Mouse (Mus musculus) c-Kit-positive CD71-negative TER-119-negative erythroid progenitor cells, embryonic 14.5 days (primary cell): ENCODE measurements around the gene Trip12.

Experiments used
- DNase-seq: peaks from one replicate; pipeline ENCODE4 v3.0.0-alpha.2; 2013; ENCODE audit warnings: low read depth

Gene Trip12

DNA sequence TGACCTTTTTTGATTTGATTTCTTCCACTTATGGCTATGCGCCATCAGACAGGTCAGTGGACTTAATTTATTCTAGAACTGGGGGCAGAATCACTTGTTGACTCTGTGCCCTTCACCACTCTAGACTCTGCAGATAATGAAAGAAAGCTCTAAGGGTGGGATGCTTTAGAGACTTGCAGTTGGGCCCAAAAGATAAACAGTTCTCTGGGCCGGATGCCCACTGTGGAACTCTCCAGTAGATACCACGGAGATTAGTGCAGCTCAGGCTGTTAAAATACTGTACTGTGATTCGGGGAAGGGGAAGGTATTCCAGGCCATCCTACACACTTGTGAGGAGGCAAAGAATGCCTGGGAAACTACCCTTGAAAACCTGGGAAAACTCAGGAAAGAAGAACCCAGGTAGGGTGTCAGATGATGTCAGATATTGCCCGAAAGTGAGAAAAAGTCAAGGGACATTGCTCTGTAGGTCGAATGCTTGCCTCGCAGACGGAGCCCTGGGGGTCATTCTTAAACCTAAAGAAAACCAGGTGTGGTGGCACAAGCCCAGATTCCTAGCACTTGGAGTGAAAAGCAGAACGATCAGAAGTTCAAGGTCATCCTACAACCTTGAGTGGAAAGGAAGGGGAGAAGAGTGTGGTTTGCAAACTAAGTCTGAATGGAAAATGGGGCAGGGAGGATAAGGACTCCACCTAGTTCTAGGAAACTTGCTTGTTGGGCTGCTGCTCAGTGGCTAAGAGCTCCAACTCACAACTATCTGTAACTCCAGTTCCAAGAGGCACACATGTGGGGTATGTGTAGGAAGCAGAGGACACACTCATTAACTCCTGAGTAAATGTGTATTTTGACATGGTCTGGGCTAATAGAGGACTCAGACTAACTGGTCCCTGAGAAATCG is 20.3 kb upstream of the Trip12 start:
- no peak for DNase-seq

DNA sequence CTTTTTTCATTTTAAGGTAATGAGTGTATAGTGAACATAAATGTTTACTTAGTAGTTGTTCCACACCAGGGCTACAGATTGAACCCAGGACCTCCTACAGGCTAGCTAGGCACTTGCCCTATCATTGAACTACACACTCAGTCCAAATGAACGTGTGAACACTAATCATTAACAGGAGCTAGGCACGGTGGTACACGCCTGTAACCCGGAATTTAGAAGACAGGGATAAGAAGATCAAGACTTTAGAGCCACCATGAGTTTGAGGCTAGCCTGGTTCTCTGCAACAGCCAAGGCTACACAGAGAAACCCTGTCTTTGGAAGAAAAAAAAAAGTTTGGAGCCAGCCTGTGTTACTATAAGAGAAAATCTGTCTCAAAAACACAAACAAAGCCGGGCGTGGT is 19.3 kb upstream of the Trip12 start:
- no peak for DNase-seq

DNA sequence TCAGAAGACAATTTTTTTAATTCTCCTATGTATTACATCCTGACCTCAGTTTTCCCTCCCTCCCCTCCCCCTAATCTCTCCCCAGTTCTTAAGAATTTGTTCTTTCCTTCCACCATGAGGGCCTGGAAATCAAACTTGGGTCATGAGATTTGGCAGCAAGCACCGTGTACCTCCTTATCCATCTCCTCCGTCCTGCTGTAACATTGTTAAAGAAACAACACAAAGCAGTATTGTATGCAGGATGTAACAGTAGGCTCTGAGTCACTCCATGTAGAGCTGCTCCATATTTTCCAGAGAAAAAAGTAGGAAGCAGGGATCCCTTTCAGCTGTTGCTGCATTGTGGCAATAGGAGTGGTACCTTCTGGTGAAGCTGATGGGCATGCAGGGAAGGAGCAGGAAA is 15.4 kb upstream of the Trip12 start:
- no peak for DNase-seq

DNA sequence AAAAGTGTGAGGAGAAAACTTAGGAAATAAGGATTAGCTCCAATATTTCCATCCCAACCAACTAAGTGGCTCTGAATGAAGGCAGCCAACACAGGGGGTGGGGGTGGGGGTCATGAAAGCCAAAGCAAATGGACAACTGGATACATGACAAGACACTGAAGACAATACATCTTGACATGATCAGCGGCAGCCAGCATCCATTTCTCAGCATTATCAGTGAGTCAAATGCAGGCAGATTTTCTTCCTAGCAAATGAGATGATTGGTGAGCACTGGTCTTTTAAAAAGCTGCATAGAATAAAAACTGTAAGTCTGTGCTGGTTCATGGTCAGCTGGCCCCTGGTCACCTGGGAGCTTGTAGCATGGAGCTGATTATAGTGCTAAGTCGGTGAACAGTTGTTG is 14.7 kb upstream of the Trip12 start:
- no peak for DNase-seq

DNA sequence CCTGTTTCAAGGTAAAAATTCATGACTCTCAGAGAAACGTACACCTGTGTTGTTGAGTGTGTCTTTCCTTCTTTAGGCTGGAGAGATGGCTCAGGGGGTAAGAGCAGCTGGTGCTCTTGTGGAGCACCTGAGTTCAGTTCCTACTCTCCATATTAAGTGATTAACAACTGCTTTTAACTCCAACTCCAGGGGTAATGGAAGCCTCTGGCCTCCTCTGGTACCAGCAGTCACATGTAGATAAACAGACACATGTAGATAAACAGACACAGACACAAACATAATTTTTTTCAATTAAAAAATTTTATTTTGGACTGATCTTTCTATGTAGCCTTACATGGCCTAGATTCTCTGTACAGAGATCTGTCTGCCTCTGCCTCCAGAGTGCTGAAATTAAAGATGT is 13.4 kb upstream of the Trip12 start:
- no peak for DNase-seq

DNA sequence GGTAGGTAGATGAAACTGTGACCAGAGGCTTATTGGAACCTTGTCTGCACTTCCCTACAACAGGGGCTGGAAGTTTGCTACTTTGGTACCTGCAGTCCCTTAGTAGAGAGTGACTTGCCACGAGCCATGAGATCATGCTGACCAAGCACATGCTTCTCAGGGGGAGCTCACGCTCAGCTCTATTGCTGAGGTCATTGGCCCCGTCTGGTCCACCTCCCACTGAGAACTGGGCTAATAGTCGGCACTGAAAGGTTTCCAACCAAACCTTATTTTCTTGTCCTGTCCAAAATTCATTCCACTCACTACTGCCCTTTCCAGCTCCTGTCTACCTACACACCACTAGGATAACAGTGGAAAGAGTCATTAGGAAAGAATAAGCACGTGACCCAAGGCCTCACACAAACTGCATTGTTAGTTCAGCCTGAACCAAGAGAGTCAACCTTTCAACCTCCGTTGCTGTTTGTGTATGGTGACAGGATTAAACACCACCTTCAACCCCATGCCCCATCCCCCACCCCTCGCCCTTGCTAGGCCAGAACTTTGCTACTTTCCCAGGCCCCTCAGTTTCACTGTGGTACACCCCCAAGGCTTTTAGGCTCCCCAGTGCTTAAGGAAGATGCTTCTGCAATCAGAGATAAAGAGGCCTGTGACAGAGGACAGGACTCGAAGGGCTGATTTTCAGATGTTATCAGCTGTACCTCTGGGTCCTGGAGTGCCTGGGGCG is 11.4 kb upstream of the Trip12 start:
- DNase-seq = no peak

DNA sequence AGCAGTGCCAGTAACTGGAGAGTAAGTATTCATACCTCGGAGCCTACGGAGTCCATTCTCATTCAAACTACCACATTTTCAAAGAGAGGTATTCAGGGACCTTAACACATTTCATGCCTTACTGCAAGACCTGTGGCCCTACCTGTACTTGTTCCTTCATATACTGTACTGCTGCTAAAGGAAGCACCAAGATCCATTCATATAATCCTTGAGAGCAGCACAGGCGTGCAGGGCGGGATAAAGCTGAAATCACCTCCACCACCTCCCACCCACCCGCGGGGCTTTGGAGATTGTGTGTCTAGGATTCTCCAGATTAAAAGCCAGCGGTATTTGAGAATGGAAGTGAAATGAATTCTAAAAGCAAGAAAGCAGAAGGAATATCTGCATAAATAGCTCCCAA is 10.2 kb upstream of the Trip12 start:
- DNase-seq = no peak

DNA sequence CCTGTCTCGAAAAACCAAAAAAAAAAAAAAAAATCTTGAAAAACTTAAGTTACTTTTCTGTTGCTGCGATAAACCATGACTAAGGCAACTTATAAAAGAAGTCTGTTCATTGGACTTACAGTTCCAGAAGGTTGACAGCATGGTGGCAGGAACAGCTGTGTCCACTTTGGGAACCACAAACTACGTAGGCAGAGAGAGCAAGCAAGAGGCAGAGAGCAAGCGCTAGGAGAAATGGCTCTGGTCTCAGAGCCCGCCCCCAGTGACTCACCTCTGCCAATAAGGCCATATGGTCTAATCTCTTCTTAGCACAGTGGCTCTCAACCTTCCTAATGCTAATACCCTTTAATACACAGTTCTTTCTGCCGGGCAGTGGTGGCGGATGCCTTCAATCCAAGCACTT is 9.5 kb upstream of the Trip12 start:
- DNase-seq = no peak

DNA sequence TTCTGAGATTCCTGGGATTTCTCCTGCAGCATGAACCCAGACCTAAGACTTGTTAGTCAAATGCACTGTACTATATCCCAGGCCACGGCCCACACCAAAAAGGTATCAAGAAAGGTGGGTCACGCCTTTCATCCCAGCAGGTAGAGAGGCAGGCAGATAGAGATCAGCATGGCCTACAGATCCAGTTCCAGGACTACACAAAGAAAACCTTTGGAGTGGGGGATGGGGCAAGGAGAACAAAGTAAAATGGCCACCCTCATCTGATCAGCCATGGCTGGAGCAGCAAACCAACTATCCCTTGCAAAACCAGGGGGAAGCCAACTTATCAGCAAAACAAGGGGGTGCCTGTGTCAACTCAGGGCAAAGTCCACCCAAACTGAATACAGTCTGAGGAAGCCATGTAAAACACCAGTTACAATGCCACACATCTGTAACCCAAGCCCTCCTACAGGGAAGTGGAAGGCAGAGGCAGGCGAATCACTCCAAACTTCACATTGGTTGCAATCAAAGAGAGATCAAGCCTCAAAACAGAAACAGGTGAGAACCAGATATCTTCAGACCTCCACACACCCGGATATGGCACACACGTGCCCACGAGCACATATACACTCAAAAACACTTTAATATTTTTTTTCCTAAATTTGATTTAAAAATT is 8.6 kb upstream of the Trip12 start:
- DNase-seq = no peak

DNA sequence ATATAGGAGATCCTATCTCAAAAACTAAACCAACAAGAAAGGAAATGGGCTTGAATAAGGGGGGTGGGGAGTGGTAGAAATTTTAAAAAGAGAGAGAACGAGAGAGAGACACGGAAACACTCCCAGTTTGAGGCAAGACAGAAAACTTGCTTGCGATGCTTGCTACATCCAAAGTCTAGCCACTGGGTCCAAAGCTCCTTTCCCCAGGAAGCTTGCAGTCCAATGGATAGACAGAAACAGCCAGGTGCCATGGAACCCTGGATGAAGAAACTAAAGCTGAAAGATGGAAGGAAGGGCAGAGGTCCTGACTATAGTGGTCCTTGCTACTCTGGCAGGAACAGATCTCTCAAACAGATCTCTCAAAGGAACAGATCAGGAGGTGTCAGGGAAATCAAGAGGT is 8.0 kb upstream of the Trip12 start:
- DNase-seq = no peak

DNA sequence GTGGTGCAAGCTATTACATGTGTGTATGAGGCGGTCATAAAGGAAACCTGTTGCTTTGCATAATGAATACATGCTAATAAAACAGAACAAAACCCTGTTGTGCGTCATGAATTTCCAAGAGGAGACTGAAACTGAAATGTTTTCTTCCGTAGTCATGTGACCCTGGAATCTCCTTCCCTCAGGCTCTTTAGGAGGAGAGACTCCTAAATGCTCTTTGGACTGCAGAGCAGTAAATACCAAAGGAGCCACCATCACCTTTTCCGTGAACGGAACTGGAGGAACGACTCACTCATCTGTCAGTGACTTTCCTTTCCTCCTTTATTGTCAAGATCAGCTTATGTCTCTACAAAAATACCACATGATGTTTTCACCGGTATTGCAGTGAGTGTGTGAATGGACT is 7.4 kb upstream of the Trip12 start:
- no peak for DNase-seq

DNA sequence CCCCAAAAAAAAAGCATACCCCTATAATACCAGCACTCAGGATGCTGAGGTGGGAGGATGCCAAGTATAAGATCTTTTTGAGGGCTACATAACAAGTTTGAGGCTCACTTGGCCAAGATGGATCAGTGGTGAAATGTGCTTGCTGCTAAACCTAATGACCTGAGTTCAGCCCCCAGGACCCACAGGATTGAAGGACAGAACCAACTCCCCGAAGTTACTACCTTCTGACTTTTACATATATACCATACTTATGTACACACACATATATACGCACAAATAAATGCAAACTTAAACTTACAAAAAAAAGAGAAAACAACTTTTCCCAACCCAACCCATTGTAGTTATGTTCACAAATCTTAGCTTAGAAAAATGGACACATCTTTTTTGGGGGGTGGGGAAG is 3.0 kb upstream of the Trip12 start:
- DNase-seq = no peak

DNA sequence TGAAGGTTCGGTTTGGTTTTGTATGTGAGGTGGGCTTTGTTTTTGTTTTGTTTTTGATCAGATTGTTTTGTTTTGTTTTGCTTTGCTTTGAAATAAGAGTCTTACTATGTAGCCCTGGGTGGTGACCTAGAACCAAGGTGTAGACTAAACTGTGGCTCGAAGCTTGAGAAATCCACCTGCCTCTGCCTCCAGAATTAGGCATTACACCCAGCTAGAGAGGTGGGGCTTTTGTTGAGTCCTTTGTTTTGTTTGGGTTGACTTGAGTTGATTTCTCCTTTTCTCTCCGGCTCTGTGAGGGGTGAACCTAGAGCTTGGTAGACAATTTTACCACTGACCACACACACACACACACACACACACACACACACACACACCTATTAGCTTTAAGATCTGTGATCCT is 745 bp upstream of the Trip12 start:
- no peak for DNase-seq

DNA sequence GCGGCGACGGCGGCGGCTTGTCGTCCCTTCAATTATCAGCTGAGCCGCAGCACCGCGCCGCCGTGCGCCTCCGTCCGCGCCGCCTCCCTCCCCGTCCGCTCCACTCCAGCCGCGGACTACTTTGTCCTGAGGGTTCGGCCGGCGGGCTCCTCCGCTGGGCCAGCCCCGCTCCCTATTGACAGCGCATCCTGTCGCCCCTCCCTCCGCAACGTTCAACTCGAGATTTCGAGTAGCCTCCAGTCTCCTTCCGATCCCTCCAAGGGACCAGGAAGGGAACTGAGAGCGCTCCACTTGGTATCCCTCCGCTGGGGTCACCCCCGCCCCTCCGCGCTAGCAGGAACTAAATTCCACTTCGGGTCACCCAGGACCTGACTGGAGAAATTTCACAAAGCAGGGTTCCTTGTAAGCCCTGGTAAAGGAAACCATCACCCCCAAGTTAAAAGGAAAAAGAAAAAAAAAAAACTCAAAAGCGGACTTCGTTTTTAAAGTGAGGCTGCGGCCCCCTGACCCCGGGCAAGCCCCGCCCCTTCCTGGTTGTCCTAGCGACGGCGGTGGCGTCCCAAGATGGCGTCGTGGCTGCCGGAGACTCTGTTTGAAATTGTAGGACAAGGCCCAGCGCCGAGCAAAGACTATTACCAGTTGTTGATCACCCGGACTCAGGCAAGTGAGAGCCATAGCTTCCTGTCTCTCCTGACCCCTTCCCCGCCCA is 853 bp downstream of the Trip12 start, which contains the start of gene Fbxo36:
Gene Fbxo36, plus strand, starts transcription at position 533 of the 709 bp plus-strand sequence.
- peak; percentile 83 for DNase-seq

DNA sequence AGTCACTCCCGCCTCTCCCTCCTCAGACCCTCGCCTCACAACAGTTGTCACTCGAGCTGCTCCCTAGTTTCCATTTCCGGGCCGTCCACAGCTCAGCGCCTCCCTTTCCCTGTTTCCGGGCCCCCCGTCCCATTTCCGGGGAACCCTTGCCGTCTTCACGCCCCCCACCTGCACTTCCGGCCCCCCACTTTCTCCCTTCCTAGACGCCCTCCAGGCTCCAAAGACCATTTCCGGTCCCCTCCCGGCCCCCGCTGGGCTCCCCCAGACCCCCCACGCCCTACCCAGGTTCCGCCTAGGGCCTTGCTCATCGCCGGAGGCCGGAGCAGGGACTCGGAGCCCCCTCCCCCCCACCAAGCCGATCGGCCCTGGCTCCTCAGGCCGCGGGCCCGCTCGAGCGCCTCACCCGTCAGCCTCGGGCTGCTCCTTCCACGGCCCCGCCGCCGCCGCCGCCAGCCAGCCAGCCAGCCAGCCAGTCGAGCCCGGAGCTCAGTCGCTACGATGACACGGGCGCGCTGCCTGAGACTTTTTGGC is 1.6 kb downstream of the Trip12 start:
- no peak for DNase-seq

DNA sequence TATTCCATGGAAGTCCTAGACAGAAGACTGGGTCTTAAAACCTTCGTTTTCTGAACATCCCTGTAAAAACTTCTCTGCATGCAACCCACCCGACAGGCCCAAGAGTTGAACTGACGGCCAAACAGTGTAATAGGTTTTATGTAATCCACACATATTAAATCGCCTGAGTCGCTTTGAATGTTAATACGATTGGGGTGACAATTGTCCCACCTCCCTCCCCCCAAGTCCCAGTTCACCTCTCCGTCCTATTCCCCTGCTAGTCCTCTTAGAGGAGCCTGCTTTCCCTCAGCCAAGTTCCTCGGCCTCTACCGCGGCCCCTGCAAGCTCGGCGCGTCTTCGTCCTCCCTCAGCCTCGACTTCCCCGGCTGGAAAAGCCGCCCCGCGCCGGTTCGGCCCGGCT is 2.2 kb downstream of the Trip12 start:
- DNase-seq = no peak

DNA sequence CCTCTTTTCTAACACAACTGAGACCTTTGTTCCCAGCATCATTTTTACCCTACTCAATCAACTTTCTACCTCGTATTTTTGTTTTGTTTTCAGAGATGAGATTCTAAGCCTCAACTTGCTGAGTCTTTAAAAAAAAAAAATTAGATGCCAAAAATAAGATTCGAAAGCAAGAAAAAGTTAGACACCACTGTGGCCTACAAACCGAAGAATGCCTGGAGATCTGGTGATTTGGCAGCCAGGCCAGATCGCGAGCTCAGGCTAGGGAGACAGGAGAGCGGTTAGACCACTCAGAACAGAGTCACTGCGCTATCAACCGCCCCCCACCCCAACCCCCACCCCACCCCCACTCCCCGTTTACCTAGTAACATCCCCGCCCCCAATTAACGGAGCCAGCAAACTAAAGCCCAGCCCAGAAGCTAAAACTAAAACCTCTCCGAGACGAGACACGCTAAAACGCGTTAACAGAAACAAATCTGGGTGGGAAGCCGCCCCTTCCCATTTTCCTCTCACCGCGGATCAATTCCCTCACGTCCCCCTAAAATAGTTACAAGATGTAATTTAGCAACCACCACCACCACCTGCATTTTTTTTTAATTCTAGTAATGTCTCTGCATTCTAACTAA is 2.7 kb downstream of the Trip12 start:
- no peak for DNase-seq

DNA sequence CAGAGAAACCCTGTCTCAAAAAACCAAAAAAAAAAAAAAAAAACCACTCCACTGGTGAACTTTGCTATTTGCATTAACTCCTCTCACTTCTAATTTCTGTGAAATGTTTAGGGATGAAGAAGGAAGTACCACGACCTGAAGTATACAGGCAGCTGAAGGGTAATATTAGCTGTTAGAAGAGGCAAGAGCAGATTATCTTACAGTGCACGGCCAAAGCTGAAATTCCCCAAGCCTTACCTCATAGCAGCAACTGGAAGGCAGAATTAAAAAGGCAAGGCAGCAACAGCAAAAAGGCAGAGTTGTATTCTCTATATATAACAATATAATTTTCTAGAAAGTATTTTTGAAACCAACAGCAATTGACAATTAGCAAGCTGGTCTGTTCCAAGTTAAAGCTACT is 15.2 kb downstream of the Trip12 start:
- DNase-seq = no peak

DNA sequence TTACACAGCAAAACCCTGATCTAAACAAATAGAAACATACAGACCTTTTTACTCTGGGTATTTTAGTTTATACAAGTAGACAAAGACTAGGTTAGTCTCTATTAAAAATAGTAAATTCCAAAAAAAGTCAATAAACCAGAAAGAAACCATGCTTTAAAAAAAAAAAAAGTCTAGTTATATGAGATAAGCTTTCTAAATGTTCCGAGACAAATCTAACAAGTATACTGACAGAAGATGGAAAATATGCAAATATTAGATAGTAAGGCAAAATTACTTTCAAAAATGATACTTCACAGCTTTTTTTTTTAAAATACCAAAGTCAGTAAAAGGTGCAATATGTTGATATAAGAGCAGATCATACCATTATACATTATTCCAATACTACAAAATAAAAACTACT is 22.7 kb downstream of the Trip12 start:
- DNase-seq = no peak

DNA sequence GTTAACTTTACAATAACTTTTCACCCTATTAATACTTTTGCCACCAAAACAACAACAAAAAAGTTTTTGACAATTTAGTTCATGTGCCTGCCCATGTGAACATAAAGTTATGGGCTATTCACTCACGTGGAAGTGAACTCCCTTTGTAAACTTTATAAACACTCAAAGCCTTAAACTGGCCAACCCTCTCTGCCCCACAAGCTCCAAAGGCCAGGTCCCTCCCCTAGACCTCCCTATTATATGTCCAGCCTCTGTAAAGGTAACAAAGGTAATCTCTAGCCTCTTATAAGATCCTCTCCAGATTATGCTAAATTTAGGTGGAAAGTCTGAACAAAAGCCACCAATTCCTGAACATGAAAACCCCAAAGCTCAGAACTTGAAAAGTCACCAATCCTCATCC is 36.5 kb downstream of the Trip12 start:
- DNase-seq = no peak

DNA sequence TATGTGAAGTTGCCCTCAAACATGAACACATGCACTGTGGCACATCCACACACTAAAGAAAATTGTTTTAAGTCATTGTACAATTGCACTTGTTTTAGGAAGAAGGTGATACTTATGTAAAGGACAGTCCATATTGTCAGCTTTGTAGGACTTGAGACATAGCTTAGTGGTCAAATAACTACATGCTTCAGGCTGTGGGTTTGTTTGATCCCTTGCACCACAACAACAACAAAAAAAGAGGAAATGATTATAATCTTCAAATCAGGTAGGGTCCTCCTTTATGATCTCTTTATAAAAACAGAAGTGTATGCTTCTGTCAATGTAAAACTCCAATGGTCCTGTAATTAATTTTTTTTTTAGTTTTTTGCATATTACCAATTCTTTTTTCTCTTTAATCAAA is 41.1 kb downstream of the Trip12 start:
- DNase-seq = no peak

DNA sequence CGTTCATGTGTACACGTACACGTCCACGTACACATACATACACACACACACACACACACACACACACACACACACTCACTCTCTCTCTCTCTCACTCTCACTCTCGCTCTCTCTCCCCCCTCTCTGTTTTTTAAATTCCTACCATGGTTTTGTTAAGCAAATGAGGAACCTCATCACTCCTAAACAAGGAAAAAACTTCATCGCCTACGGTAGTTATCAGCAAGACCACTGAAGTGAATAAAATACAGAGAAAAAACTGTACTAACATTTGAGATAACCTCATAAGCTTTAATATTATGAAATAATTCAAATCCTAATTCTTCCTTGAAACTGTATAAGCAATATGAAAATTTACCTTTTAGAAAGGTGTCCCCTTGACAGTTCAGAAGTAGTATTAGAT is 45.0 kb downstream of the Trip12 start:
- DNase-seq = no peak
